Mouse (Mus musculus) midbrain, embryonic 14.5 days (tissue): ENCODE measurements around the gene Gm13272. TPM values are rescaled to one million over a fixed set of nuclear protein-coding genes. Genes with fewer than 3 reads are reported as not detected.
A peak's percentile ranks its signal among the peaks of the same experiment; 100 is the strongest.
"Not testable (repeated sequence)": the region's sequence is repeated elsewhere in the genome, so short reads cannot be mapped to it uniquely, and the experiment has no call there.

Experiments used
- ATAC-seq: fragments of 200-750 bp; cut with Nextera tagmentation; 2 replicates; pipeline ENCODE4 v1.8.0; 2017; ENCODE audit warnings: moderate number of reproducible peaks, moderate library complexity; ENCODE audit not compliant: low FRiP score, low TSS enrichment
- DNase-seq: peaks from one replicate; pipeline ENCODE4 v3.0.0-alpha.2; 2015
- H3K27ac ChIP-seq: fragments of 300-500 bp; sonication (generic); replicated peaks from 2 replicates; pipeline ENCODE4 v1.5.1; 2014; ENCODE audit warnings: mild to moderate bottlenecking, low read depth, low read length, moderate library complexity
- H3K27me3 ChIP-seq: fragments of 300-500 bp; sonication (generic); 2 replicates; pipeline ENCODE4 v1.6.1; 2014; ENCODE audit warnings: low read length, control low read depth, mixed read lengths; ENCODE audit not compliant: control insufficient read depth, insufficient read depth
- H3K36me3 ChIP-seq: fragments of 300-500 bp; sonication (generic); 2 replicates; pipeline ENCODE4 v1.6.1; 2014; ENCODE audit warnings: low read length, control low read depth; ENCODE audit not compliant: control insufficient read depth, insufficient read depth
- H3K4me1 ChIP-seq: fragments of 300-500 bp; sonication (generic); 2 replicates; pipeline ENCODE4 v1.6.1; 2014; ENCODE audit warnings: mild to moderate bottlenecking, antibody characterized with exemption, low read length, control low read depth; ENCODE audit not compliant: control insufficient read depth, insufficient read depth
- H3K4me2 ChIP-seq: fragments of 300-500 bp; sonication (generic); 2 replicates; pipeline ENCODE4 v1.6.1; 2014; ENCODE audit warnings: mild to moderate bottlenecking, low read length, moderate library complexity
- H3K4me3 ChIP-seq: fragments of 300-500 bp; sonication (generic); replicated peaks from 2 replicates; pipeline ENCODE4 v1.5.1; 2014; ENCODE audit warnings: low read depth, low read length
- H3K9ac ChIP-seq: fragments of 300-500 bp; sonication (generic); replicated peaks from 2 replicates; pipeline ENCODE4 v1.6.1; 2014; ENCODE audit warnings: mild to moderate bottlenecking, low read length, moderate library complexity
- H3K9me3 ChIP-seq: fragments of 300-500 bp; sonication (generic); 2 replicates; pipeline ENCODE4 v1.6.1; 2016; ENCODE audit warnings: low read length, control low read depth, mixed read lengths; ENCODE audit not compliant: control insufficient read depth
- WGBS: fragments of 180-500 bp; shearing (Covaris S2); extraction: QIAGEN DNeasy Blood & Tissue Kit; methylation state at CpG from one replicate; pipeline ENCODE4 v1.1.7; 2014; 5-methylcytosine and 5-hydroxymethylcytosine counted together
- polyA plus RNA-seq: library from polyadenylated mRNA; unstranded; fragments of >200 nt; fragmentation: Nextera tagmentation; extraction: Ambion mirVana; gene quantifications from 2 replicates; pipeline ENCODE4 v1.2.1, GENCODE M21; 2014

The Gm13272 gene
- polyA plus RNA-seq, 1 experiment from 2014 or later, result not detected

- ATAC-seq, H3K27me3 ChIP-seq, H3K4me2 ChIP-seq, H3K9me3 ChIP-seq, H3K4me1 ChIP-seq, DNase-seq, H3K9ac ChIP-seq, H3K4me3 ChIP-seq, H3K27ac ChIP-seq, H3K36me3 ChIP-seq: not testable (repeated sequence)
- no CpG with 5 or more reads among the region's 32 CpGs for WGBS
These were observed 6.1 kb upstream of the Gm13272 start, which contains the start of gene Gm13290 for GRCm38 (mm10) chr4:88773534-88773933. TSS of gene Gm13290 (plus strand) at chr4:88773834.

GRCm38 (mm10) chr4:88776622-88777021, 3.0 kb upstream of the Gm13272 start, which contains the start of gene Gm13289:
TSS of gene Gm13289 (plus strand) at chr4:88776922.
- H3K9ac ChIP-seq, H3K9me3 ChIP-seq, H3K36me3 ChIP-seq, ATAC-seq, DNase-seq, H3K4me1 ChIP-seq, H3K4me3 ChIP-seq, H3K27me3 ChIP-seq, H3K27ac ChIP-seq, H3K4me2 ChIP-seq: not testable (repeated sequence)
- no CpG with 5 or more reads among the region's 29 CpGs for WGBS

DNA sequence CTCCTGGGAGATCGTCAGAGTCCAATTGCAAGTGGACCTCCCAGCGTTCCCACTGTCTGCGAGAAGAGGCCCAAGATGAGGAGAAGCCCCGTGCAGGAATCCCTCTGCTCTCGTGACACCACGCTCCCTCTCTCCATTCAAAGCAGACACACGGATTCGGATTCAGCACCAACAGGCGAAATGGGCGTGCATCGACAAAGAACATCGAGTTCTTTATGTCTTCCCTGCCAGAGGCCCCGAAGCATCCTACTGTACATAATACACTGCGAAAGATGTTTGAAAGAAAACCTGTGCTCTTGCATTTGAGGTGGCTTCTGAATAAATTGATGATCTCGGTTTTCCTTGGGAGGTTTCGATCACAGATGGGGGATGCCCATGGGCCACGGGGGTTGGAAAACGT, 670 bp downstream of the Gm13272 start:
- not testable (repeated sequence) for H3K4me3 ChIP-seq, H3K4me1 ChIP-seq, H3K27me3 ChIP-seq, H3K27ac ChIP-seq, H3K36me3 ChIP-seq, H3K9ac ChIP-seq, DNase-seq, ATAC-seq, H3K4me2 ChIP-seq, H3K9me3 ChIP-seq
- 47% methylated on average over 16 of the region's 18 CpGs for WGBS

GRCm38 (mm10) chr4:88781831-88782230, 2.2 kb downstream of the Gm13272 start, which contains the start of gene Ifnz:
TSS of gene Ifnz (plus strand) at chr4:88782131.
- not testable (repeated sequence) for H3K27me3 ChIP-seq, ATAC-seq, H3K36me3 ChIP-seq, H3K9me3 ChIP-seq, H3K9ac ChIP-seq, DNase-seq, H3K4me1 ChIP-seq, H3K4me3 ChIP-seq, H3K27ac ChIP-seq
- H3K4me2 ChIP-seq, result 0 out of 2 replicates have a peak within 1 kb of the TSS, but pooled peaks have one; percentile 27
- 25% methylated on average over 4 of the region's 7 CpGs for WGBS

GRCm38 (mm10) chr4:88782335-88782734, 2.7 kb downstream of the Gm13272 start:
- not testable (repeated sequence) for H3K9me3 ChIP-seq, ATAC-seq, H3K27me3 ChIP-seq, H3K4me1 ChIP-seq, H3K27ac ChIP-seq, DNase-seq, H3K4me3 ChIP-seq, H3K9ac ChIP-seq, H3K36me3 ChIP-seq
- H3K4me2 ChIP-seq, result 0 out of 2 replicates have a peak overlapping the region, but pooled peaks have one; percentile 27
- 0% methylated on average over 15 of the region's 31 CpGs for WGBS

- not testable (repeated sequence) for H3K4me3 ChIP-seq, H3K9ac ChIP-seq, H3K27me3 ChIP-seq, DNase-seq, H3K4me2 ChIP-seq, ATAC-seq, H3K27ac ChIP-seq, H3K9me3 ChIP-seq, H3K36me3 ChIP-seq, H3K4me1 ChIP-seq
- WGBS, result no CpG with 5 or more reads among the region's 27 CpGs
These were observed 5.8 kb downstream of the Gm13272 start, which contains the start of gene Gm13276 for GRCm38 (mm10) chr4:88785409-88785808. TSS of gene Gm13276 (plus strand) at chr4:88785709.

DNA sequence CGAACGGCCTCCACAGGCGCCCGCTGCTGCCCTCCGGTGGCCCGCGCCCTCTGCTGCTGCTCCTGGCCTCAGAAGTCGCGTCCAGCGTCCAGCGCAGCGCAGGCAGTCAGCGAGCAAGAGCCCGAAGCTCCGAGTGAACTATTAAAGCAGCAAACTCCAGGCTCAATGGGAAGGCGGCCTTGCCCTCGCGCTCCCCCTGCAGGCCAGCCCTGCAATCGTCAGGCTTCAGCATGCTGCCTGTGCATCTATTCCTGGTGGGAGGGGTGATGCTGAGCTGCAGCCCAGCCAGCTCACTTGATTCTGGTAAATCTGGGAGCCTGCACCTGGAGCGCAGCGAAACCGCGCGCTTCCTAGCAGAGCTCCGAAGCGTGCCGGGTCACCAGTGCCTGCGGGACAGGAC, 8.8 kb downstream of the Gm13272 start, which contains the start of gene Gm13277:
Gene Gm13277 (plus strand): TSS at position 231 of the 400 bp plus-strand sequence.
- not testable (repeated sequence) for H3K9me3 ChIP-seq, H3K27me3 ChIP-seq, H3K36me3 ChIP-seq, ATAC-seq, DNase-seq, H3K27ac ChIP-seq, H3K4me2 ChIP-seq, H3K4me1 ChIP-seq, H3K4me3 ChIP-seq, H3K9ac ChIP-seq
- whole genome bisulfite sequencing, result 0% methylated on average over 4 of the region's 28 CpGs

DNA sequence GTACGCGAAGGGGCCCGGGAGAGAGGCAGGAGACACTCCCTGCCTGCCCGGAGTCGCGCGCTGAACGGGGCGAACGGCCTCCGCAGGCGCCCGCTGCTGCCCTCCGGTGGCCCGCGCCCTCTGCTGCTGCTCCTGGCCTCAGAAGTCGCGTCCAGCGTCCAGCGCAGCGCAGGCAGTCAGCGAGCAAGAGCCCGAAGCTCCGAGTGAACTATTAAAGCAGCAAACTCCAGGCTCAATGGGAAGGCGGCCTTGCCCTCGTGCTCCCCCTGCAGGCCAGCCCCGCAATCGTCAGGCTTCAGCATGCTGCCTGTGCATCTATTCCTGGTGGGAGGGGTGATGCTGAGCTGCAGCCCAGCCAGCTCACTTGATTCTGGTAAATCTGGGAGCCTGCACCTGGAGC, 11.6 kb downstream of the Gm13272 start, which contains the start of gene Gm13278:
Gene Gm13278 (plus strand): TSS at position 301 of the 400 bp plus-strand sequence.
- H3K27ac ChIP-seq, H3K27me3 ChIP-seq, H3K9ac ChIP-seq, H3K4me2 ChIP-seq, H3K9me3 ChIP-seq, H3K4me1 ChIP-seq, H3K4me3 ChIP-seq, DNase-seq, ATAC-seq, H3K36me3 ChIP-seq: not testable (repeated sequence)
- no CpG with 5 or more reads among the region's 28 CpGs for WGBS

DNA sequence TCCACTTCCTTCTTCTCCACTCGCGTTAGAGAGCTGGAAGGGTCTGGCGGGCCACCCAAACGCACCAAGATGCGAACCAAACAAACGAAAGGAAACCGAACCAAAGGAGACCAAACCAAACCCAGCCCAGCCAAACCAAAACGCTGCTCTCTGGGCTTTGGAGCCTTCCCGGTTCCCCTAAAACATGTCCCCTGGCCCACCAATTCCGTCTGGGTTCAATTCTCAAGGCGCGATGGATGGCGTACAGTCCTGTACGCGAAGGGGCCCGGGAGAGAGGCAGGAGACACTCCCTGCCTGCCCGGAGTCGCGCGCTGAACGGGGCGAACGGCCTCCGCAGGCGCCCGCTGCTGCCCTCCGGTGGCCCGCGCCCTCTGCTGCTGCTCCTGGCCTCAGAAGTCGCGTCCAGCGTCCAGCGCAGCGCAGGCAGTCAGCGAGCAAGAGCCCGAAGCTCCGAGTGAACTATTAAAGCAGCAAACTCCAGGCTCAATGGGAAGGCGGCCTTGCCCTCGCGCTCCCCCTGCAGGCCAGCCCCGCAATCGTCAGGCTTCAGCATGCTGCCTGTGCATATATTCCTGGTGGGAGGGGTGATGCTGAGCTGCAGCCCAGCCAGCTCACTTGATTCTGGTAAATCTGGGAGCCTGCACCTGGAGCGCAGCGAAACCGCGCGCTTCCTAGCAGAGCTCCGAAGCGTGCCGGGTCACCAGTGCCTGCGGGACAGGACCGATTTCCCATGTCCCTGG, 14.5 kb downstream of the Gm13272 start, which contains the start of gene Gm13275:
Gene Gm13275 (plus strand): TSS at position 552 of the 740 bp plus-strand sequence.
- DNase-seq, H3K9me3 ChIP-seq, H3K4me1 ChIP-seq, H3K27me3 ChIP-seq, H3K4me3 ChIP-seq, ATAC-seq, H3K4me2 ChIP-seq, H3K27ac ChIP-seq, H3K36me3 ChIP-seq, H3K9ac ChIP-seq: not testable (repeated sequence)
- WGBS, result 0% methylated on average over 10 of the region's 52 CpGs
